Mouse (Mus musculus): ENCODE results near the gene Olfr1339.

DNA sequence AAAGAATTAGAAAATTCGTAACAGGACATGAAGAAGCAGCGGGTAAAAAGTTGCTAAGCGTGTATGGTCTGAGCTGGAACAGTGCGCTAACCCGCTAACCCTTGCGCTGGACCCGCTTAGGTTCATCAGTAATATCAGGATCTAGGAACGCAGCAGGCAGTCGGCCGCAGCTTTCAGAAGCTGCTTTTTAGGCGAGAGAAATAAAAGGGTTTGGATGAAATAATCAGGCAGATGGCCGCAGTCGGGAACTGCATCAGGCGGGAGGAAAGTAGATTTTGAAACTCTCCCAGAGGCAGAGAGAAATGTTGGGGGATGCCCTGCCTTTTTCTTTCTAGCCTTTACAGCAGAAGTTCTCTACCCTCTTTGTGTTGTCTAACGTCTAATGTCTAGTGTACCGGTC lies 9.9 kb downstream of the Olfr1339 start:
- TF ChIP-seq POLR2A (IDR thresholded peaks at IDR 0.05; ENCODE audit: borderline replicate concordance, low read depth, low read length) (no peak), CTCF (IDR thresholded peaks at IDR 0.05; ENCODE audit: low read depth, low read length) (no peak)
